Mouse (Mus musculus) gastrocnemius, postnatal 25 days (tissue): ENCODE data around the gene Acap2. TPM values are rescaled to one million over a fixed set of nuclear protein-coding genes. Genes with fewer than 3 reads are reported as not detected.

Experiments
- DNase-seq: peaks from one replicate; pipeline ENCODE4 v3.0.0; 2022
- total RNA-seq, 2 experiments: library from RNA; stranded (reverse); gene quantifications; 1 replicate in 1 of 2; 2 replicates in 1 of 2; pipeline ENCODE4 v1.2.3; 2021

Acap2 gene
- total RNA-seq, 2 experiments from 2014 or later = 8.5 to 10.8 TPM

GRCm38 (mm10) chr16:31046217-31046659 lies 154.8 kb downstream of the Acap2 start:
- no peak for DNase-seq

- no peak for DNase-seq
These were observed 155.8 kb downstream of the Acap2 start for GRCm38 (mm10) chr16:31045211-31045610.

GRCm38 (mm10) chr16:31043136-31043535 lies 157.9 kb downstream of the Acap2 start:
- DNase-seq = no peak

Other genes starting within 250 kb of the Acap2 start
- 1 to 10 TPM; 2.8 to 3.3 TPM for gene Xxylt1, start 119.8 kb downstream of the Acap2 start, total RNA-seq
- gene Ppp1r2, start 74.0 kb upstream of the Acap2 start, total RNA-seq = 10 to 100 TPM; 67.7 to 74.0 TPM
- 10 to 100 TPM; 22.1 to 22.6 TPM for gene Apod, start 113.6 kb upstream of the Acap2 start, total RNA-seq
- 10 to 100 TPM in 1 of 2 experiments, 1 to 10 TPM in 1; 4.7 to 13.8 TPM for gene Bdh1, start 221.0 kb upstream of the Acap2 start, total RNA-seq